Comparison of ENCODE assay signal across 8 mouse cellular contexts in genomic region chr9:121299223-121299755, GRCm38 (mm10). TPM values are rescaled to one million over a fixed set of nuclear protein-coding genes. Genes with fewer than 3 reads are reported as not detected.
A peak's percentile ranks its signal among the peaks of the same experiment; 100 is the strongest.
DNase-seq lines count a peak whose midpoint lies in the region; TF ChIP-seq lines count a peak whose summit lies in the region.

No protein-coding gene starts in this region.

- WGBS in midbrain, embryonic 10.5 days: 62% methylated on average over 9 of the region's 9 CpGs

- TF ChIP-seq CTCF in ES-Bruce4 (IDR thresholded peaks at IDR 0.05; ENCODE audit: low read depth, low read length): no peak

- DNase-seq in heart, adult 11 months: peak; percentile 94
- no peak for DNase-seq in heart, adult 8-10 months (ENCODE audit: low spot score)
- DNase-seq in heart, postnatal 4 days: peak; percentile 13
- no peak for DNase-seq in midbrain, embryonic 10.5 days (ENCODE audit: low spot score)
- DNase-seq in cerebellum, postnatal 10 days: no peak
- DNase-seq in layer of hippocampus, postnatal 14 days (ENCODE audit: low spot score in 2 of 2): no peak
- DNase-seq in right cerebral cortex, postnatal 36 days (ENCODE audit: low spot score in 2 of 2): no peak

- TF ChIP-seq POLR2A in ES-Bruce4 (IDR thresholded peaks at IDR 0.05; ENCODE audit: insufficient read depth, low read length): no peak

- no peaks in the 10 kb centered on the region for H3K9me3 ChIP-seq in ES-Bruce4 (replicated peaks; ENCODE audit: control insufficient read depth, insufficient read depth, low read length, poor library complexity, severe bottlenecking)
- no peaks in the 10 kb centered on the region for H3K9me3 ChIP-seq in midbrain, embryonic 10.5 days (replicated peaks)

- H3K27me3 ChIP-seq in ES-Bruce4 (ENCODE audit: control insufficient read depth, insufficient read depth, low read length, poor library complexity, severe bottlenecking): no peaks in the 10 kb centered on the region
- peaks cover 26% of the 10 kb centered on the region for H3K27me3 ChIP-seq in midbrain, embryonic 10.5 days (ENCODE audit: low read depth, poor library complexity, severe bottlenecking)

- H3K4me3 ChIP-seq in ES-Bruce4 (ENCODE audit: low read depth, low read length): no peak overlapping the region
- H3K4me3 ChIP-seq in midbrain, embryonic 10.5 days: peak overlapping the region; percentile 96

- H3K36me3 ChIP-seq in ES-Bruce4 (ENCODE audit: control insufficient read depth, insufficient read depth, low read length, poor library complexity, severe bottlenecking): no peaks in the 10 kb centered on the region
- no peaks in the 10 kb centered on the region; the same call in 1 of the 2 replicates for H3K36me3 ChIP-seq in midbrain, embryonic 10.5 days

- no peak overlapping the region for H3K27ac ChIP-seq in ES-Bruce4 (ENCODE audit: insufficient read depth, low read length)
- H3K27ac ChIP-seq in midbrain, embryonic 10.5 days (replicated peaks): peak overlapping the region; percentile 97

- H3K9ac ChIP-seq in ES-Bruce4 (ENCODE audit: low read depth, poor library complexity, severe bottlenecking): no peak overlapping the region

- H3K4me1 ChIP-seq in ES-Bruce4 (ENCODE audit: control insufficient read depth, insufficient read depth, low read length): peaks cover 7% of the 10 kb centered on the region
- peaks cover 74% of the 10 kb centered on the region for H3K4me1 ChIP-seq in midbrain, embryonic 10.5 days

- TF ChIP-seq EP300 in ES-Bruce4 (IDR thresholded peaks at IDR 0.05; ENCODE audit: insufficient read depth, low read depth, low read length): peak; percentile 76; the same call in 1 of the 2 replicates

RNA-seq across cellular contexts. Expression of gene Trak1, which starts 2.0 kb away (rescaled TPM):
- total RNA-seq in heart, adult 8-10 months (2022): 100 to 1,000 TPM; 294 to 334 (median 302) TPM
- 40.3 and 44.1 TPM in 2 replicates for polyA plus RNA-seq in ES-Bruce4 (2011; ENCODE audit: insufficient read depth, insufficient read length, low read depth, missing spikeins)
- 100 to 1,000 TPM; 288 to 301 TPM for total RNA-seq in heart, postnatal 4 days (2021)
- polyA plus RNA-seq in midbrain, embryonic 10.5 days (2016; fragmentation: Nextera tagmentation; extraction: Ambion mirVana): 26.5 and 29.7 TPM in 2 replicates
- 100 to 1,000 TPM; 230 to 235 TPM for total RNA-seq in layer of hippocampus, postnatal 14 days (2021)

RNA-seq across cellular contexts. Expression of gene Ulk4, which starts 22.3 kb away (rescaled TPM):
- total RNA-seq in heart, adult 8-10 months (2022): under 1 TPM; 0.14 to 0.41 (median 0.30) TPM
- polyA plus RNA-seq in ES-Bruce4 (2011; ENCODE audit: insufficient read depth, insufficient read length, low read depth, missing spikeins): 3.1 and 3.3 TPM in 2 replicates
- 1 to 10 TPM; 2.5 to 2.7 TPM for total RNA-seq in heart, postnatal 4 days (2021)
- polyA plus RNA-seq in midbrain, embryonic 10.5 days (2016; fragmentation: Nextera tagmentation; extraction: Ambion mirVana): 147 and 155 TPM in 2 replicates
- total RNA-seq in layer of hippocampus, postnatal 14 days (2021): 1 to 10 TPM; 8.2 to 9.4 TPM

Comparison
In these comparisons a context has a peak if more than half of its experiments do, and no peak if none do; other contexts are left out.
1. DNase-seq: peak in heart, adult 11 months (single experiment) and heart, postnatal 4 days (single experiment); none in heart, adult 8-10 months (single experiment), midbrain, embryonic 10.5 days (single experiment), cerebellum, postnatal 10 days (0 of 2), layer of hippocampus, postnatal 14 days (0 of 2) and right cerebral cortex, postnatal 36 days (0 of 2).